Mouse (Mus musculus) liver, embryonic 11.5 days (tissue): ENCODE results near the gene Cx3cl1. TPM values are rescaled to one million over a fixed set of nuclear protein-coding genes. Genes with fewer than 3 reads are reported as not detected.

Experiments used
- ATAC-seq: fragments of 200-750 bp; cut with Nextera tagmentation; replicated peaks from 2 replicates; pipeline ENCODE4 v1.8.0; 2017; ENCODE audit warnings: moderate number of reproducible peaks, mild to moderate bottlenecking, moderate TSS enrichment, moderate library complexity; ENCODE audit not compliant: low FRiP score
- DNase-seq: peaks from one replicate; pipeline ENCODE4 v3.0.0-alpha.2; 2017; ENCODE audit warnings: low spot score
- H3K27ac ChIP-seq: fragments of 300-500 bp; sonication (generic); 2 replicates; pipeline ENCODE4 v1.5.1; 2014; ENCODE audit warnings: mild to moderate bottlenecking, low read depth, low read length, control low read depth
- H3K27me3 ChIP-seq: fragments of 300-500 bp; sonication (generic); replicated peaks from 2 replicates; pipeline ENCODE4 v1.6.1; 2014; ENCODE audit warnings: low read length, mixed read lengths; ENCODE audit not compliant: control insufficient read depth, insufficient read depth
- H3K36me3 ChIP-seq: fragments of 300-500 bp; sonication (generic); 2 replicates; pipeline ENCODE4 v1.6.1; 2014; ENCODE audit warnings: mild to moderate bottlenecking, low read length, moderate library complexity, mixed read lengths; ENCODE audit not compliant: control insufficient read depth, insufficient read depth
- H3K4me1 ChIP-seq: fragments of 300-500 bp; sonication (generic); replicated peaks from 2 replicates; pipeline ENCODE4 v1.6.1; 2014; ENCODE audit warnings: low read length, mixed read lengths; ENCODE audit not compliant: control insufficient read depth, insufficient read depth
- H3K4me2 ChIP-seq: fragments of 300-500 bp; sonication (generic); 2 replicates; pipeline ENCODE4 v1.6.1; 2014; ENCODE audit warnings: mild to moderate bottlenecking, control low read depth, moderate library complexity
- H3K4me3 ChIP-seq: fragments of 300-500 bp; sonication (generic); 2 replicates; pipeline ENCODE4 v1.5.1; 2014; ENCODE audit warnings: low read depth, low read length, control low read depth
- H3K9ac ChIP-seq: fragments of 300-500 bp; sonication (generic); 2 replicates; pipeline ENCODE4 v1.6.1; 2014; ENCODE audit warnings: low read depth, low read length, control low read depth
- H3K9me3 ChIP-seq: fragments of 300-500 bp; sonication (generic); 2 replicates; pipeline ENCODE4 v1.6.1; 2016; ENCODE audit warnings: low read length, inconsistent platforms, mixed read lengths; ENCODE audit not compliant: control insufficient read depth
- WGBS: fragments of 180-500 bp; shearing (Covaris S2); extraction: QIAGEN DNeasy Blood & Tissue Kit; methylation state at CpG from one replicate; pipeline ENCODE4 v1.1.7; 2014; 5-methylcytosine and 5-hydroxymethylcytosine counted together
- polyA plus RNA-seq: library from polyadenylated mRNA; unstranded; fragments of >200 nt; fragmentation: Nextera tagmentation; extraction: Ambion mirVana; gene quantifications from 2 replicates; pipeline ENCODE4 v1.2.1, GENCODE M21; 2014

The Cx3cl1 gene
- polyA plus RNA-seq, 1 experiment from 2014 or later: 0.78 TPM

DNA sequence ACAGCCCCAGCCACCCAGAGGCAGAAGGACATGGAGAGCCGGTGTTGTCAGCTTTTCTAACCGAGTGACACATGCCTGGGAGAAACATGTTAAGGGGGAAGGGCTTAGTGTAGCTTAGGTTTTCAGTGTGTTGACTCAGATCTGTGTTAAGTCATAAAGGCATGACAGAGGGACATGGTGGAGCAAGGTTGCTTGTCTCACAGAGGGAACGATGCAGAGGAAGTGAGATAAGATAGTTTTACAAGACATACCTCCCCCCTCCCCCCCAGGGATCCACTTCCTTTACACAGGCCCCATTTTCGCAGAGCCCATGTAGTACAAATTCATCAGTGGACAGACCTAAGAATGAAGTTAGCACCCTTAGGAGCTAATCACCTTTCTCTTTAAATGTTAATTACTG, 30.6 kb downstream of the Cx3cl1 start:
- H3K4me3 ChIP-seq: no peak overlapping the region
- WGBS: 31% methylated on average over 4 of the region's 4 CpGs
- no peak; the same call in 1 of the 2 replicates for ATAC-seq

DNA sequence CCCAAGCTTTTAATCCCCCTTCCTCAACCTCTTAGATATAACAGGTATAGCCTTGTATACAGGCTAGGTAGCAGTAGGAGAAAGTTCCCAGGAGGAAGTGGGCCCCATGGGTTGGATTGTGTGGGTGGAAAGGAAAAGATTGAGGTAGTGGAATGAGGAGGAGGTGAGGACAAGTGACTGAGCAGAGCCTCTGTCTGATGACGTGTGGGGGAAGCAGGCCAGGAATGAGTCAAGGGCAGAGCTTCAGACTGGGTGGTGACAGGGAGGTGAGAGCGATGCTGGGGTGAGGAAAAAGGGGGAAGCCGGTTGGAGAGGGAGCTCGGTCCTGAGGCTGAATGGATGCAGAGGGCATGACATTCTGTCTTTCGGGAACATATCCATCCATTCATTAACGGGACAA, 31.7 kb downstream of the Cx3cl1 start:
- no peak for ATAC-seq
- Histone ChIP-seq H3K27ac (no peak overlapping the region), H3K9me3 (no peaks in the 10 kb centered on the region), H3K9ac (no peak overlapping the region), H3K36me3 (no peaks in the 10 kb centered on the region), H3K4me3 (no peak overlapping the region), H3K4me2 (no peak overlapping the region), H3K27me3 (no peaks in the 10 kb centered on the region), H3K4me1 (peaks cover 21% of the 10 kb centered on the region)
- DNase-seq: no peak
- WGBS: 64% methylated on average over 6 of the region's 6 CpGs

More for the DNA sequence above, 30.6 kb downstream of the Cx3cl1 start:
- H3K36me3 ChIP-seq: no peaks in the 10 kb centered on the region
- DNase-seq: no peak
- H3K27me3 ChIP-seq: no peaks in the 10 kb centered on the region
- peaks cover 16% of the 10 kb centered on the region for H3K4me1 ChIP-seq
- no peak overlapping the region for H3K27ac ChIP-seq
- H3K9ac ChIP-seq: no peak overlapping the region
- no peak overlapping the region for H3K4me2 ChIP-seq
- H3K9me3 ChIP-seq: no peaks in the 10 kb centered on the region

GRCm38 (mm10) chr8:94804546-94805340, 32.9 kb downstream of the Cx3cl1 start:
- no peak for ATAC-seq
- H3K9ac ChIP-seq: no peak overlapping the region
- H3K27me3 ChIP-seq: no peaks in the 10 kb centered on the region

DNA sequence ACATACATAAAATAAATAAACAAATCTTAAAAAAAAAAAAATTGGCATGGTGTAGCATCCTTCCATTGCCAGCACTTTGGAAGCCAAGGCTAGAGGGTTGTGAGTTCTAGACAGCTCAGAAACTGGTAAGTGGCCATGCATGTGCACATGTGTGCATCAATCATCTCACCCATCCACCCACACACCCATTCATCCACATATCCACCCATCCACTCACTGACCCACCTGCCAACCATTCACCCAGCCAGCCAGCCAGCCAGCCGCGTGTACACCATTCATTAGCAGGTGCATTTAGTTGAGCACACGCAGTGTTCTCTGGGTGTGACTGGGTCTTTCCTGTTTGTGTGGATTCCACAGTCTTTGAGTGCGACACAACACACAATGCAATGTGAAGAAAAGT, 34.0 kb downstream of the Cx3cl1 start:
- Histone ChIP-seq H3K9ac (no peak overlapping the region), H3K36me3 (no peaks in the 10 kb centered on the region), H3K27ac (no peak overlapping the region), H3K9me3 (no peaks in the 10 kb centered on the region), H3K27me3 (no peaks in the 10 kb centered on the region), H3K4me1 (peaks cover 25% of the 10 kb centered on the region), H3K4me2 (no peak overlapping the region), H3K4me3 (no peak overlapping the region)
- no peak for ATAC-seq
- 79% methylated on average over 4 of the region's 4 CpGs for WGBS
- DNase-seq: no peak

More at GRCm38 (mm10) chr8:94804546-94805340, 32.9 kb downstream of the Cx3cl1 start:
- no peak overlapping the region for H3K4me3 ChIP-seq
- H3K36me3 ChIP-seq: no peaks in the 10 kb centered on the region
- no peak for DNase-seq
- no peak overlapping the region for H3K27ac ChIP-seq
- peaks cover 25% of the 10 kb centered on the region for H3K4me1 ChIP-seq
- peak overlapping the region; percentile 17 for H3K4me2 ChIP-seq
- 37% methylated on average over 10 of the region's 10 CpGs for WGBS
- no peaks in the 10 kb centered on the region for H3K9me3 ChIP-seq

- Histone ChIP-seq H3K9ac (no peak overlapping the region), H3K4me2 (no peak overlapping the region), H3K4me1 (peaks cover 16% of the 10 kb centered on the region), H3K27ac (no peak overlapping the region), H3K9me3 (no peaks in the 10 kb centered on the region), H3K27me3 (no peaks in the 10 kb centered on the region), H3K36me3 (no peaks in the 10 kb centered on the region), H3K4me3 (no peak overlapping the region)
- ATAC-seq: no peak
- WGBS: 66% methylated on average over 7 of the region's 7 CpGs
- no peak for DNase-seq
Measured at GRCm38 (mm10) chr8:94807506-94807905, 35.7 kb downstream of the Cx3cl1 start.

- H3K4me1 ChIP-seq: peaks cover 16% of the 10 kb centered on the region
- 68% methylated on average over 6 of the region's 6 CpGs for WGBS
Measured at GRCm38 (mm10) chr8:94808372-94808771, 36.6 kb downstream of the Cx3cl1 start.

GRCm38 (mm10) chr8:94810153-94810552, 38.3 kb downstream of the Cx3cl1 start, which contains the start of gene Ccl17:
Gene Ccl17, plus strand, starts transcription at chr8:94810453.
- H3K4me3 ChIP-seq: no peak within 1 kb of the TSS
- no peaks in the 10 kb centered on the region for H3K36me3 ChIP-seq
- ATAC-seq: no peak
- H3K4me2 ChIP-seq: no peak within 1 kb of the TSS
- H3K27me3 ChIP-seq: no peaks in the 10 kb centered on the region
- DNase-seq: no peak
- no peak within 1 kb of the TSS for H3K27ac ChIP-seq
- no peaks in the 10 kb centered on the region for H3K9me3 ChIP-seq
- H3K9ac ChIP-seq: no peak within 1 kb of the TSS
- WGBS: 38% methylated on average over 3 of the region's 3 CpGs
- H3K4me1 ChIP-seq: peaks cover 10% of the 10 kb centered on the region

More at GRCm38 (mm10) chr8:94808372-94808771, 36.6 kb downstream of the Cx3cl1 start:
- H3K4me3 ChIP-seq: no peak overlapping the region
- no peak overlapping the region for H3K27ac ChIP-seq
- H3K9ac ChIP-seq: no peak overlapping the region
- ATAC-seq: 0 out of 2 replicates have a peak, but pooled peaks have one; percentile 37
- no peak for DNase-seq
- no peaks in the 10 kb centered on the region for H3K36me3 ChIP-seq
- no peaks in the 10 kb centered on the region for H3K9me3 ChIP-seq
- H3K27me3 ChIP-seq: no peaks in the 10 kb centered on the region
- no peak overlapping the region for H3K4me2 ChIP-seq

DNA sequence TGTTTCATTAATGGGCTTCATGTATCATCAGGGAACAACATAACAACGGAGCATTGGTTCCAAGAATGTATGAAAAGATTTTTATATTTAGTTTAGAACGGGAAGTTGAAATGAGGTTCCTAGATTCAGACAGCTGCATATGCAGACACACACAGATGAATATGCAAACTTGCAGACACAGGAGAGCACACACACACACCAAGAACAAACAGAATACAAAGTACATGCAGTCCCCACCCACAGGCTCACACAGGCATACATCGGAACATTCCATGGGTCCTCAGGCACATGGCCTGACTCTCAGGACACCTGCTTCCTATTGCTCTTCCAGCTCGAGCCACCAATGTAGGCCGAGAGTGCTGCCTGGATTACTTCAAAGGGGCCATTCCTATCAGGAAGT, 39.0 kb downstream of the Cx3cl1 start:
- Histone ChIP-seq H3K27ac (no peak overlapping the region), H3K9ac (no peak overlapping the region), H3K36me3 (no peaks in the 10 kb centered on the region), H3K4me1 (peaks cover 9% of the 10 kb centered on the region; the same call in 1 of the 2 replicates), H3K27me3 (no peaks in the 10 kb centered on the region), H3K9me3 (no peaks in the 10 kb centered on the region), H3K4me2 (no peak overlapping the region), H3K4me3 (no peak overlapping the region)
- DNase-seq (no peak), ATAC-seq (no peak)
- 86% methylated on average over 5 of the region's 5 CpGs for WGBS

DNA sequence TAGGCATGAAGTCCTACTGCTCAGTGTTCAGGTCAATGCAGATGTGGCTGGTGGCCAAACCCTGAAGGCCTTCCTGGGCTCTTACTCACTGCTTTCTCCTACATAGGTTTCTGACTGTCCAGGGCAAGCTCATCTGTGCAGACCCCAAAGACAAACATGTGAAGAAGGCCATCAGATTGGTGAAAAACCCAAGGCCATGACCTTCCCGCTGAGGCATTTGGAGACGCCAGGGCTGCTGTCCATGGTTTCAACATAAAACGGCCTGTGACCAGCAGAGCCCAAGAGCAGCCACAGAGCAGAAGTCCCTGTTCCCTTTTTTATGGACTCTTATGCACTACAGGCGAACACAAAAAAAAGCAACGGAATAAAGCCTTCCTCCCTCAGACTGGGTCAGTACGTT, 39.8 kb downstream of the Cx3cl1 start:
- DNase-seq: no peak
- no peak overlapping the region for H3K4me2 ChIP-seq
- peaks cover 9% of the 10 kb centered on the region; the same call in 1 of the 2 replicates for H3K4me1 ChIP-seq
- ATAC-seq: no peak
- no peak overlapping the region for H3K27ac ChIP-seq
- H3K27me3 ChIP-seq: no peaks in the 10 kb centered on the region
- H3K9ac ChIP-seq: no peak overlapping the region
- no peak overlapping the region for H3K4me3 ChIP-seq
- no peaks in the 10 kb centered on the region for H3K9me3 ChIP-seq
- H3K36me3 ChIP-seq: no peaks in the 10 kb centered on the region
- WGBS: 57% methylated on average over 6 of the region's 6 CpGs
